Mouse (Mus musculus) naive thymus-derived CD4-positive, alpha-beta T cell, adult 2 months (primary cell): ENCODE results near the gene Snx5.

Source experiments
- DNase-seq: peaks from one replicate; pipeline ENCODE4 v3.0.0-alpha.2; 2011; ENCODE audit warnings: low read depth

Gene Snx5

GRCm38 (mm10) chr2:144228521-144229346 is 42.0 kb downstream of the Snx5 start:
- DNase-seq, result peak; percentile 79

- DNase-seq, result no peak
Measured at GRCm38 (mm10) chr2:144226906-144227586, 43.7 kb downstream of the Snx5 start.

- peak; percentile 51 for DNase-seq
Measured at GRCm38 (mm10) chr2:144224351-144224750, 46.4 kb downstream of the Snx5 start.

GRCm38 (mm10) chr2:144215601-144216000 is 55.1 kb downstream of the Snx5 start:
- DNase-seq, result no peak

- no peak for DNase-seq
Measured at GRCm38 (mm10) chr2:144215195-144215594, 55.5 kb downstream of the Snx5 start.

GRCm38 (mm10) chr2:144214508-144215185 is 56.1 kb downstream of the Snx5 start:
- no peak for DNase-seq

DNA sequence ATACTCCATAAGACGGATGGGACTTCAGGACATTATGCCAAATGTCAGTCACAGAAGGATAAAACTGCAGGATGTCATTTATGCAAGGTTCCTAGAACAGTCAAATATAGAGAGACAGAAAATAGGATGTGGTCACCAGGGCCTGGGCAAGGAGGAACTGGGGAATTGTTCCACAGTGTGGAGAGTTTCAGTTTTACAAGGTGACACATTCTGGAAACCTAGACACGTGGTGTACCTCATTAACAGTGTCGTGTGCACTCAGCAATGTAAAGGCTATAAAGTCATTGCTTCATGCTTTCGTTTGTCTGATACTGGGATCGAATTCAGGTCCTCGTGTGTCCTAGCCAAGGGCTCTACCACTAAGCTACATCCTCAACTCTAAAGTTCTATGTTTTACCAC is 56.9 kb downstream of the Snx5 start:
- DNase-seq, result no peak

GRCm38 (mm10) chr2:144209425-144209824 is 61.3 kb downstream of the Snx5 start:
- no peak for DNase-seq

GRCm38 (mm10) chr2:144207365-144207764 is 63.3 kb downstream of the Snx5 start:
- DNase-seq, result no peak

DNA sequence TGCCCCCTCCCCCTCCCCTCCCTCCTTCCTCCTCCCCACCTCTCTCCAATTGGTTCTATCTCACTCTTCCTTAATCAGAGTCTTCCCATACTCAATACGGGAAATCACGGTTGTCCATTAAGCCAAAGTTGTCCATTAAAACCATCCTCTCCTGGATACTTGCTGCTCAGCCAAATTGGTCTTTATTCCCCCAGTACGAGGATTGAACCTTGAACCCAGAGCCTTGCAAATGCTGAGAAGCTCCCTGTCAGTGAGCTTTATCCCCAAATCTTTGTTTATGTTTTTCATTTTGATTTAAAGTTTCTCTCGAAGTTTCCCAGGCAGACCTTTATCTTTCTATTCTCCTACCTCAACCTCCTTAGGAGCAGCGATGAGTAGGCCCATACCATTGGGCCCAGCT is 67.7 kb downstream of the Snx5 start:
- DNase-seq, result no peak

DNA sequence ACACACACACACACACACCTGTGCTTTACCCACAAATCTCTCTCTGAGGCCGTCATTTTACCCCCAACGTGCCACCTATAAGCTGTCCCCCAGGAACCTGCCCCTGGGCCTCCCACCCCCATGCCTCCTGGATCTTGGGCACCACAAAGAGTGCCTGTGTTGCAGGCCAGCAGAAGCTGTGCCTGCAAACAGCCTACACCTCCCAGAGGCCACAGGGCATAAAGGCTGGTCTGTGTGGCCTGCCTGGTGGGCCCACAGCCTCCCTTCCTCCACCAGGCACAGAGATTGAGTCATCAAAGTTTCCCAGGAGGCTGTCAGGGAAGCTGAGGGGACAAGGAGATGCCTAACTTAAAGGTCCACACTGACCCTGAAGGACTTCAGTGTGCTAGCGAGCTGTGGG is 68.1 kb downstream of the Snx5 start:
- no peak for DNase-seq

DNA sequence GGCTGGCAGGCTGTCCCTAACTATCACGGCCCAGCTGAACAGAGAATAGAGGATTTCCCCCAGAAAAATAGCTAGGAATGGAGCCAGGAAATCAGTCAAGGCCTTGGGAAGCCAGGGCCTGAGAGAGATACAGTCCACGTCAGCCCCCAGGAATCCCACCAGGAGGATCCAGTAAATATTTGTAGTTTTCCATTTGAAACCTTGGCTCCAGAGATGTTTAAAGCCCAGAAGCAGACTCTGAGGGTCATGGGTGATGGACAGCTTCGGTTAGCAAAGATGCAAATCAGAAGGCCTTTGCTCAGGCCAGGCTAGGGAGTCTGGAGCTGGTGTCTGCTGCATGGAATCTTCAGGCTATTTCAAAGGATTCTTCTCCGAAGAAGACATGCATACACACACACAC is 68.6 kb downstream of the Snx5 start:
- no peak for DNase-seq
